Mouse (Mus musculus): ENCODE data around the gene Tsc2. TPM values are rescaled to one million over a fixed set of nuclear protein-coding genes. Genes with fewer than 3 reads are reported as not detected.

The Tsc2 gene
- polyA plus RNA-seq, 2 experiments: 17.6 to 21.4 TPM

- WGBS (ENCODE audit: insufficient replicate concordance): 64% methylated on average over 6 of the region's 6 CpGs
- peaks cover 0 to 12% of the 10 kb centered on the region in 2 experiments; a peak in 3 of 4 replicates for H3K4me1 ChIP-seq (replicated peaks; ENCODE audit: control insufficient read depth in 2 of 2, insufficient read depth in 2 of 2, low read length in 1 of 2)
- H3K27me3 ChIP-seq (ENCODE audit: control insufficient read depth, insufficient read depth, low read length): no peaks in the 10 kb centered on the region
- H3K4me3 ChIP-seq (ENCODE audit: insufficient read depth in 1 of 2, low read depth in 2 of 2, low read length in 2 of 2): no peak overlapping the region
- no peaks in the 10 kb centered on the region for H3K36me3 ChIP-seq (replicated peaks; ENCODE audit: control insufficient read depth, insufficient read depth, low read depth)
- no peak overlapping the region for H3K9ac ChIP-seq (replicated peaks)
- no peaks in the 10 kb centered on the region for H3K9me3 ChIP-seq (ENCODE audit: control insufficient read depth, low read length)
- DNase-seq (ENCODE audit: low read depth in 3 of 3, low spot score in 3 of 3) (no peak), ATAC-seq (ENCODE audit: insufficient read depth) (no peak)
- H3K4me2 ChIP-seq (ENCODE audit: low read depth): no peak overlapping the region
- no peak overlapping the region for H3K27ac ChIP-seq
- TF ChIP-seq CTCF (IDR thresholded peaks at IDR 0.05; ENCODE audit: low read depth) (no peak), EP300 (IDR thresholded peaks at IDR 0.05; ENCODE audit: low read depth) (no peak)
Observed at GRCm38 (mm10) chr17:24642791-24643343, 10.4 kb upstream of the Tsc2 start.

- Histone ChIP-seq H3K27ac (no peak overlapping the region), H3K27me3 (ENCODE audit: control insufficient read depth, insufficient read depth, low read length) (no peaks in the 10 kb centered on the region), H3K4me2 (ENCODE audit: low read depth) (no peak overlapping the region), H3K4me1 (replicated peaks; ENCODE audit: control insufficient read depth in 2 of 2, insufficient read depth in 2 of 2, low read length in 1 of 2) (peaks cover 0 to 15% of the 10 kb centered on the region in 2 experiments; a peak in 3 of 4 replicates), H3K4me3 (ENCODE audit: insufficient read depth in 1 of 2, low read depth in 2 of 2, low read length in 2 of 2) (no peak overlapping the region), H3K36me3 (replicated peaks; ENCODE audit: control insufficient read depth, insufficient read depth, low read depth) (no peaks in the 10 kb centered on the region), H3K9ac (replicated peaks) (no peak overlapping the region), H3K9me3 (ENCODE audit: control insufficient read depth, low read length) (no peaks in the 10 kb centered on the region)
- TF ChIP-seq CTCF (IDR thresholded peaks at IDR 0.05; ENCODE audit: low read depth) (no peak), EP300 (IDR thresholded peaks at IDR 0.05; ENCODE audit: low read depth) (no peak)
- ATAC-seq (ENCODE audit: insufficient read depth): no peak
- DNase-seq (ENCODE audit: low read depth in 3 of 3, low spot score in 3 of 3): no peak
- 80% methylated on average over 14 of the region's 14 CpGs for WGBS (ENCODE audit: insufficient replicate concordance)
Observed at GRCm38 (mm10) chr17:24641944-24642343, 9.5 kb upstream of the Tsc2 start.

DNA sequence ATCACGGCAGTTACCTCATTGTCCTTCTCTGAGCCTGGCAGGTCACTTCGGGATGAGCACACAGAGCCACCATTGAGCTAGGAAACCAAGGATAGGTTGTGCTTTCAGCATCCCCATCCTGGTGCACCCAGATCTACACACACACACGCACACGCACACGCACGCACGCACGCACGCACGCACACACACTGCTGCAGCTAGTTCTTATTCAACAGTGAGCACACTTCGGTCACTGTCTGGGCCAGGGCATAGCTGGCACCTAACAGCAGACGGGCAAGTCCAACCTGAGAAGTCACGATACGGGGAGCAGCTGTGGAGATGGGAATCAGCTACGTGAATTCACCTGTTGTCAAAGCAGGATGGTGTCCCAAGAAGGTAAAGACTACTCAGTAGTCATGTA, 8.2 kb upstream of the Tsc2 start:
- no peak for TF ChIP-seq EP300 (IDR thresholded peaks at IDR 0.05; ENCODE audit: low read depth)

DNA sequence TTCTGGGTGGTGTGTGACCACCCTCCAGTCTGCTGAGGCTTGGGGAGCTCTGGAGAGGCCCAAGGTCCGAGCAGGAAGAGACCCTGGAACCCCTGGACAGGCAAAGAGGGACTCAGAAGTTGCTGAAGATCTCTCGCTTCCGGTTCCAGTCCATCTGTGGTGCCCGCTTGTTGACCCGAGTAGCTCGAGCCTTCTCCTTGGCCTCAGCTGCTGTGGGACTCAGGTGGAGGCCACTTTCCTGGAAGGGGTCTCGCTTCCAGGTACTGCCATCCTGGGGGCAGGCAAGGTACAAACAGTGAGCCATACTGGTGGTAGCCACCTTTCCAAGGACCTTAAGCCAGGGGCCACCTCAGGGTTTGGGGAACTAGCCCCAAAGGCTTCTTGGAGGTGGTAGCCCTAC, 7.7 kb upstream of the Tsc2 start:
- no peaks in the 10 kb centered on the region for H3K9me3 ChIP-seq (ENCODE audit: control insufficient read depth, low read length)
- no peak overlapping the region for H3K4me3 ChIP-seq (ENCODE audit: insufficient read depth in 1 of 2, low read depth in 2 of 2, low read length in 2 of 2)
- no peak overlapping the region for H3K27ac ChIP-seq
- DNase-seq (ENCODE audit: low read depth in 3 of 3, low spot score in 3 of 3) (no peak), ATAC-seq (ENCODE audit: insufficient read depth) (no peak)
- peaks cover 0 to 14% of the 10 kb centered on the region in 2 experiments; a peak in 3 of 4 replicates for H3K4me1 ChIP-seq (replicated peaks; ENCODE audit: control insufficient read depth in 2 of 2, insufficient read depth in 2 of 2, low read length in 1 of 2)
- TF ChIP-seq EP300 (IDR thresholded peaks at IDR 0.05; ENCODE audit: low read depth) (no peak), CTCF (IDR thresholded peaks at IDR 0.05; ENCODE audit: low read depth) (no peak)
- H3K36me3 ChIP-seq (replicated peaks; ENCODE audit: control insufficient read depth, insufficient read depth, low read depth): no peaks in the 10 kb centered on the region
- no peaks in the 10 kb centered on the region for H3K27me3 ChIP-seq (ENCODE audit: control insufficient read depth, insufficient read depth, low read length)
- no peak overlapping the region for H3K9ac ChIP-seq (replicated peaks)
- no peak overlapping the region for H3K4me2 ChIP-seq (ENCODE audit: low read depth)
- WGBS (ENCODE audit: insufficient replicate concordance): 73% methylated on average over 7 of the region's 7 CpGs

More for the DNA sequence above, 8.2 kb upstream of the Tsc2 start:
- ATAC-seq (ENCODE audit: insufficient read depth): no peak
- no peak overlapping the region for H3K4me2 ChIP-seq (ENCODE audit: low read depth)
- H3K4me1 ChIP-seq (replicated peaks; ENCODE audit: control insufficient read depth in 2 of 2, insufficient read depth in 2 of 2, low read length in 1 of 2): peaks cover 0 to 18% of the 10 kb centered on the region in 2 experiments; a peak in 3 of 4 replicates
- no peak for DNase-seq (ENCODE audit: low read depth in 3 of 3, low spot score in 3 of 3)
- no peak overlapping the region for H3K9ac ChIP-seq (replicated peaks)
- H3K9me3 ChIP-seq (ENCODE audit: control insufficient read depth, low read length): no peaks in the 10 kb centered on the region
- no peak overlapping the region for H3K4me3 ChIP-seq (ENCODE audit: insufficient read depth in 1 of 2, low read depth in 2 of 2, low read length in 2 of 2)
- H3K27ac ChIP-seq: no peak overlapping the region
- no peaks in the 10 kb centered on the region for H3K27me3 ChIP-seq (ENCODE audit: control insufficient read depth, insufficient read depth, low read length)
- WGBS (ENCODE audit: insufficient replicate concordance): 81% methylated on average over 15 of the region's 15 CpGs
- H3K36me3 ChIP-seq (replicated peaks; ENCODE audit: control insufficient read depth, insufficient read depth, low read depth): no peaks in the 10 kb centered on the region

DNA sequence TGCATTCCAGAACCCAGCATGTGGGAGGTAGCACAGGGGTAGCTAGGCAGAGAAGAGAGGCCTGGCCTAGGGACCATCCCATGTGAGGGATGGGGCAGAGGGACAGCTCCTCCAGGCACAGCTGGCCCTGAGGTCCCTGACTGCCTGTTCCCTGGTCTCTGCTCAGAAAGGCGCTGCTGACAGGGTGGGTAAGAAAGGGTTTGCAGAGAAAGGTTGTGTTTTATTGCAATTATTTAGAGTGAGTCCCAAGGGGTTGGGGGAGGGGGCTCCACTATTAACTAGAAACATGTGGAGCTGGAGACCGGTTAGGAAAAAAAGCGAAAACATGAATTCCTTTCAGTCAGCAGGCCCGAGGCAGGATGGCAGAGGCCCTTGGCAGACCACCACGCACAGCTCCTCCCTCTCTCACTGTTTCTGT, 7.2 kb upstream of the Tsc2 start:
- no peaks in the 10 kb centered on the region for H3K36me3 ChIP-seq (replicated peaks; ENCODE audit: control insufficient read depth, insufficient read depth, low read depth)
- DNase-seq (ENCODE audit: low read depth in 3 of 3, low spot score in 3 of 3): no peak
- ATAC-seq (ENCODE audit: insufficient read depth): no peak
- TF ChIP-seq EP300 (IDR thresholded peaks at IDR 0.05; ENCODE audit: low read depth) (no peak), CTCF (IDR thresholded peaks at IDR 0.05; ENCODE audit: low read depth) (no peak)
- H3K9me3 ChIP-seq (ENCODE audit: control insufficient read depth, low read length): no peaks in the 10 kb centered on the region
- H3K4me1 ChIP-seq (replicated peaks; ENCODE audit: control insufficient read depth in 2 of 2, insufficient read depth in 2 of 2, low read length in 1 of 2): peaks cover 0 to 10% of the 10 kb centered on the region in 2 experiments; a peak in 1 of 4 replicates
- no peak overlapping the region for H3K4me3 ChIP-seq (ENCODE audit: insufficient read depth in 1 of 2, low read depth in 2 of 2, low read length in 2 of 2)
- no peak overlapping the region for H3K27ac ChIP-seq
- no peak overlapping the region for H3K4me2 ChIP-seq (ENCODE audit: low read depth)
- no peaks in the 10 kb centered on the region for H3K27me3 ChIP-seq (ENCODE audit: control insufficient read depth, insufficient read depth, low read length)
- no peak overlapping the region for H3K9ac ChIP-seq (replicated peaks)
- 77% methylated on average over 5 of the region's 5 CpGs for WGBS (ENCODE audit: insufficient replicate concordance)
